Mouse (Mus musculus) CH12.LX (cell line): ENCODE data around the gene Iqcn. TPM values are rescaled to one million over a fixed set of nuclear protein-coding genes. Genes with fewer than 3 reads are reported as not detected.

Experiments
- DNase-seq: peaks from one replicate; pipeline ENCODE4 v3.0.0-alpha.2; 2013; ENCODE audit errors: extremely low read depth
- H3K27ac ChIP-seq: 2 replicates; pipeline ENCODE4 v1.5.1; 2012; ENCODE audit warnings: low read depth, mild to moderate bottlenecking, control low read depth, moderate library complexity; ENCODE audit not compliant: insufficient read depth
- H3K27me3 ChIP-seq: replicated peaks from 2 replicates; pipeline ENCODE3; 2012; ENCODE audit warnings: inconsistent platforms
- H3K36me3 ChIP-seq, 2 experiments: replicated peaks in 1 of 2; 2 replicates each; pipeline versions ENCODE3 to v1.6.1; 2012; ENCODE audit warnings: inconsistent platforms in 1 of 2, low read length in 1 of 2, mild to moderate bottlenecking in 1 of 2, mixed read lengths in 1 of 2, moderate library complexity in 1 of 2; ENCODE audit not compliant: control insufficient read depth in 1 of 2, insufficient read depth in 1 of 2
- H3K4me1 ChIP-seq, 2 experiments: 2 replicates each; pipeline ENCODE4 v1.6.1; 2012; ENCODE audit warnings: inconsistent platforms in 1 of 2, moderate library complexity in 1 of 2; ENCODE audit not compliant: insufficient read depth in 2 of 2, control insufficient read depth in 1 of 2
- H3K4me2 ChIP-seq: 2 replicates; pipeline ENCODE4 v1.6.1; 2012; ENCODE audit warnings: low read depth, mild to moderate bottlenecking, control low read depth; ENCODE audit not compliant: poor library complexity, insufficient read depth, severe bottlenecking
- H3K4me3 ChIP-seq, 3 experiments: fragments of 150-350 bp in 1 of 3; sonication (generic) in 1 of 3; replicated peaks in 1 of 3; 2 replicates each; pipeline versions ENCODE3 to v1.5.1; 2011 to 2012; ENCODE audit warnings: low read depth in 2 of 3, low read length in 2 of 3, mild to moderate bottlenecking in 2 of 3, moderate library complexity in 2 of 3, control low read depth in 1 of 3, improper control_type of control experiment in 1 of 3, inconsistent platforms in 1 of 3, mixed read lengths in 1 of 3; ENCODE audit not compliant: poor library complexity in 1 of 3
- H3K79me2 ChIP-seq: replicated peaks from 2 replicates; pipeline ENCODE4 v1.6.1; 2012; ENCODE audit warnings: mild to moderate bottlenecking, moderate library complexity; ENCODE audit not compliant: control insufficient read depth, poor library complexity, insufficient read depth, severe bottlenecking; ENCODE audit errors: extremely low read depth
- H3K9ac ChIP-seq: 2 replicates; pipeline ENCODE4 v1.6.1; 2012; ENCODE audit warnings: low read depth, mild to moderate bottlenecking, control low read depth, moderate library complexity; ENCODE audit not compliant: insufficient read depth
- H3K9me3 ChIP-seq: replicated peaks from 2 replicates; pipeline ENCODE3; 2012; ENCODE audit warnings: low read length, inconsistent platforms, mixed read lengths
- BHLHE40 ChIP-seq: IDR thresholded peaks from 2 replicates; pipeline ENCODE4 v1.6.1; 2011; ENCODE audit warnings: mild to moderate bottlenecking, low read depth, low read length, improper control_type of control experiment
- CTCF ChIP-seq, 2 experiments: IDR thresholded peaks in 1 of 2; conservative IDR thresholded peaks in 1 of 2; 2 replicates each; pipeline ENCODE4 v1.5.1; 2011 to 2012; ENCODE audit warnings: low read depth in 2 of 2, low read length in 2 of 2, improper control_type of control experiment in 1 of 2, inconsistent platforms in 1 of 2, mild to moderate bottlenecking in 1 of 2, moderate library complexity in 1 of 2
- ELF1 ChIP-seq: IDR thresholded peaks from 2 replicates; pipeline ENCODE4 v1.6.1; 2014; ENCODE audit warnings: low read depth, mild to moderate bottlenecking, inconsistent platforms, low read length, improper control_type of control experiment
- EP300 ChIP-seq: IDR thresholded peaks from 2 replicates; pipeline ENCODE4 v1.6.1; 2011; ENCODE audit warnings: low read length, improper control_type of control experiment
- IRF4 ChIP-seq: IDR thresholded peaks from 2 replicates; pipeline ENCODE4 v1.6.1; 2014; ENCODE audit warnings: low read depth, mild to moderate bottlenecking, inconsistent platforms, low read length, improper control_type of control experiment
- MAX ChIP-seq: IDR thresholded peaks from 2 replicates; pipeline ENCODE4 v1.6.1; 2011; ENCODE audit warnings: low read length, improper control_type of control experiment
- MEF2A ChIP-seq: IDR thresholded peaks from 2 replicates; pipeline ENCODE4 v1.6.1; 2014; ENCODE audit warnings: low read depth, mild to moderate bottlenecking, inconsistent platforms, low read length, improper control_type of control experiment, borderline replicate concordance
- MXI1 ChIP-seq: IDR thresholded peaks from 2 replicates; pipeline ENCODE4 v1.6.1; 2011; ENCODE audit warnings: mild to moderate bottlenecking, low read depth, low read length, improper control_type of control experiment
- MYC ChIP-seq: IDR thresholded peaks from 2 replicates; pipeline ENCODE4 v1.6.1; 2011; ENCODE audit warnings: low read depth, mild to moderate bottlenecking, improper control_type of control experiment, low read length
- NELFE ChIP-seq: IDR thresholded peaks from 2 replicates; pipeline ENCODE4 v1.6.1; 2011; ENCODE audit warnings: low read depth, low read length, improper control_type of control experiment
- POLR2AphosphoS2 ChIP-seq: IDR thresholded peaks from 2 replicates; pipeline ENCODE4 v1.6.1; 2011; ENCODE audit warnings: low read depth, low read length, improper control_type of control experiment
- RAD21 ChIP-seq: IDR thresholded peaks from 2 replicates; pipeline ENCODE4 v1.6.1; 2011; ENCODE audit warnings: low read depth, mild to moderate bottlenecking, low read length, improper control_type of control experiment, moderate library complexity
- RCOR1 ChIP-seq: conservative IDR thresholded peaks from 2 replicates; pipeline ENCODE4 v1.6.1; 2012; ENCODE audit warnings: low read depth, mild to moderate bottlenecking, inconsistent platforms, low read length, improper control_type of control experiment
- SMC3 ChIP-seq: IDR thresholded peaks from 2 replicates; pipeline ENCODE4 v1.6.1; 2011; ENCODE audit warnings: low read depth, low read length, improper control_type of control experiment
- USF1 ChIP-seq: IDR thresholded peaks from 2 replicates; pipeline ENCODE4 v1.6.1; 2014; ENCODE audit warnings: low read depth, mild to moderate bottlenecking, inconsistent platforms, low read length, improper control_type of control experiment
- USF2 ChIP-seq: conservative IDR thresholded peaks from 2 replicates; pipeline ENCODE4 v1.6.1; 2011; ENCODE audit warnings: low read depth, low read length, improper control_type of control experiment
- ZC3H11A ChIP-seq: IDR thresholded peaks from 2 replicates; pipeline ENCODE4 v1.6.1; 2012; ENCODE audit warnings: low read depth, mild to moderate bottlenecking, inconsistent platforms, low read length, improper control_type of control experiment
- ZNF384 ChIP-seq: IDR thresholded peaks from 2 replicates; pipeline ENCODE4 v1.6.1; 2012; ENCODE audit warnings: low read depth, low read length, improper control_type of control experiment, inconsistent platforms
- dilution Hi-C: fragments of 300-500 bp; cut with MboI; formaldehyde crosslinking; loops from 2 replicates; pipeline ENCODE4 v1.14.3; 2020; ENCODE audit warnings: low sequenced_read_pairs; ENCODE audit not compliant: extremely low pct_unique_long_range_greater_than_20kb, extremely low pct_ligation_motif_present
- in situ Hi-C: fragments of 300-500 bp; cut with MboI; formaldehyde crosslinking; loops from 3 replicates; pipeline ENCODE4 v1.14.3; 2019; ENCODE audit warnings: low sequenced_read_pairs, low pct_ligation_motif_present, low pct_unique_long_range_greater_than_20kb, mixed read lengths
- polyA plus RNA-seq: library from polyadenylated mRNA; unstranded; fragments of >175 nt; gene quantifications from 2 replicates; pipeline ENCODE4 v1.2.1, GENCODE M21; 2012; ENCODE audit warnings: low read depth; ENCODE audit not compliant: insufficient read length
- total RNA-seq, 2 experiments: library from RNA; depleted of rRNA; stranded (reverse); fragments of 300-350 nt in 1 of 2; fragments of >200 nt in 1 of 2; gene quantifications; 2 replicates each; pipeline ENCODE4 v1.2.3; 2012 to 2014

The Iqcn gene
- total and polyA plus RNA-seq, 3 experiments = 0.07 TPM; not detected in 2

- Histone ChIP-seq H3K4me1 (peaks cover 33 to 89% of the 10 kb centered on the region in 2 experiments), H3K4me3 (no peak overlapping the region), H3K27me3 (no peaks in the 10 kb centered on the region), H3K9ac (no peak overlapping the region), H3K9me3 (no peaks in the 10 kb centered on the region), H3K36me3 (peaks cover 42 to 46% of the 10 kb centered on the region in 2 experiments), H3K27ac (no peak overlapping the region), H3K79me2 (peaks cover 16% of the 10 kb centered on the region), H3K4me2 (no peak overlapping the region)
- TF ChIP-seq MXI1 (no peak), POLR2AphosphoS2 (no peak), EP300 (no peak), MEF2A (no peak)
- in situ Hi-C loops = no loop called here
- dilution Hi-C loops = no loop called here
- no peak for DNase-seq
Measured at GRCm38 (mm10) chr8:70678679-70679078, 24.6 kb upstream of the Iqcn start.

- Histone ChIP-seq H3K9ac (no peak overlapping the region), H3K36me3 (peaks cover 42 to 46% of the 10 kb centered on the region in 2 experiments), H3K4me3 (no peak overlapping the region), H3K27me3 (no peaks in the 10 kb centered on the region), H3K27ac (no peak overlapping the region), H3K79me2 (peaks cover 8% of the 10 kb centered on the region), H3K4me1 (peaks cover 28 to 91% of the 10 kb centered on the region in 2 experiments), H3K9me3 (no peaks in the 10 kb centered on the region), H3K4me2 (no peak overlapping the region)
- in situ Hi-C loops (no loop called here), dilution Hi-C loops (no loop called here)
- TF ChIP-seq RAD21 = no peak
- no peak for TF ChIP-seq USF2
- no peak for TF ChIP-seq ZNF384
- TF ChIP-seq BHLHE40 = no peak
- TF ChIP-seq USF1 = no peak
- TF ChIP-seq ELF1 = no peak
- TF ChIP-seq MAX = no peak
- TF ChIP-seq CTCF (conservative IDR thresholded peaks at IDR 0.05 in 1 of 2, IDR thresholded peaks at IDR 0.05 in 1 of 2; ENCODE audit: low read depth in 2 of 2, low read length in 2 of 2) = no peak
- TF ChIP-seq SMC3 = no peak
- no peak for TF ChIP-seq NELFE
- no peak for TF ChIP-seq IRF4
- TF ChIP-seq MYC = no peak
- no peak for TF ChIP-seq RCOR1
- no peak for TF ChIP-seq ZC3H11A
- DNase-seq = no peak
Measured at GRCm38 (mm10) chr8:70679404-70679803, 23.9 kb upstream of the Iqcn start.
